Mouse (Mus musculus): ENCODE measurements around the gene Sp2. TPM values are rescaled to one million over a fixed set of nuclear protein-coding genes. Genes with fewer than 3 reads are reported as not detected.
A peak's percentile ranks its signal among the peaks of the same experiment; 100 is the strongest.

The Sp2 gene
- polyA plus RNA-seq, 2 experiments = 7.7 to 13.7 TPM

GRCm38 (mm10) chr11:96987873-96988655 is 5.3 kb upstream of the Sp2 start:
- H3K27ac ChIP-seq = no peak overlapping the region
- H3K9me3 ChIP-seq (ENCODE audit: control insufficient read depth, low read length) = no peaks in the 10 kb centered on the region
- TF ChIP-seq CTCF (IDR thresholded peaks at IDR 0.05; ENCODE audit: low read depth) (no peak), EP300 (IDR thresholded peaks at IDR 0.05; ENCODE audit: low read depth) (no peak)
- no peak overlapping the region for H3K4me3 ChIP-seq (ENCODE audit: insufficient read depth in 1 of 2, low read depth in 2 of 2, low read length in 2 of 2)
- WGBS (ENCODE audit: insufficient replicate concordance) = 6% methylated on average over 31 of the region's 31 CpGs
- peak; percentile 21; the same call in 1 of the 2 replicates for ATAC-seq (ENCODE audit: insufficient read depth)
- peaks cover 16% of the 10 kb centered on the region for H3K27me3 ChIP-seq (ENCODE audit: control insufficient read depth, insufficient read depth, low read length)
- H3K9ac ChIP-seq (replicated peaks) = no peak overlapping the region
- peak overlapping the region; percentile 31; the same call in 1 of the 2 replicates for H3K4me2 ChIP-seq (ENCODE audit: low read depth)
- H3K4me1 ChIP-seq (replicated peaks; ENCODE audit: control insufficient read depth in 2 of 2, insufficient read depth in 2 of 2, low read length in 1 of 2) = peaks cover 0 to 8% of the 10 kb centered on the region in 2 experiments; a peak in 2 of 4 replicates
- no peaks in the 10 kb centered on the region for H3K36me3 ChIP-seq (replicated peaks; ENCODE audit: control insufficient read depth, insufficient read depth, low read depth)
- no peak for DNase-seq (ENCODE audit: low read depth in 3 of 3, low spot score in 3 of 3)

- no peaks in the 10 kb centered on the region for H3K36me3 ChIP-seq (replicated peaks; ENCODE audit: control insufficient read depth, insufficient read depth, low read depth)
- H3K27ac ChIP-seq = no peak overlapping the region
- WGBS (ENCODE audit: insufficient replicate concordance) = 28% methylated on average over 3 of the region's 3 CpGs
- H3K4me3 ChIP-seq (ENCODE audit: insufficient read depth in 1 of 2, low read depth in 2 of 2, low read length in 2 of 2) = no peak overlapping the region
- H3K27me3 ChIP-seq (ENCODE audit: control insufficient read depth, insufficient read depth, low read length) = peaks cover 16% of the 10 kb centered on the region
- DNase-seq (ENCODE audit: low read depth in 3 of 3, low spot score in 3 of 3) = no peak
- no peak overlapping the region for H3K4me2 ChIP-seq (ENCODE audit: low read depth)
- TF ChIP-seq EP300 (IDR thresholded peaks at IDR 0.05; ENCODE audit: low read depth) (no peak), CTCF (IDR thresholded peaks at IDR 0.05; ENCODE audit: low read depth) (no peak)
- H3K9ac ChIP-seq (replicated peaks) = no peak overlapping the region
- ATAC-seq (ENCODE audit: insufficient read depth) = no peak
- H3K9me3 ChIP-seq (ENCODE audit: control insufficient read depth, low read length) = no peaks in the 10 kb centered on the region
- peaks cover 0 to 2% of the 10 kb centered on the region in 2 experiments; a peak in 1 of 4 replicates for H3K4me1 ChIP-seq (replicated peaks; ENCODE audit: control insufficient read depth in 2 of 2, insufficient read depth in 2 of 2, low read length in 1 of 2)
Observed at GRCm38 (mm10) chr11:96986463-96986862, 3.7 kb upstream of the Sp2 start.

GRCm38 (mm10) chr11:96984903-96985302 is 2.1 kb upstream of the Sp2 start:
- TF ChIP-seq EP300 (IDR thresholded peaks at IDR 0.05; ENCODE audit: low read depth) = no peak
- no peak for TF ChIP-seq CTCF (IDR thresholded peaks at IDR 0.05; ENCODE audit: low read depth)
- no peak overlapping the region for H3K4me3 ChIP-seq (ENCODE audit: insufficient read depth in 1 of 2, low read depth in 2 of 2, low read length in 2 of 2)
- ATAC-seq (ENCODE audit: insufficient read depth) (no peak), DNase-seq (ENCODE audit: low read depth in 3 of 3, low spot score in 3 of 3) (no peak)
- 47% methylated on average over 4 of the region's 4 CpGs for WGBS (ENCODE audit: insufficient replicate concordance)
- H3K27ac ChIP-seq = no peak overlapping the region
- H3K27me3 ChIP-seq (ENCODE audit: control insufficient read depth, insufficient read depth, low read length) = peaks cover 16% of the 10 kb centered on the region
- no peak overlapping the region for H3K4me2 ChIP-seq (ENCODE audit: low read depth)
- no peaks in the 10 kb centered on the region for H3K9me3 ChIP-seq (ENCODE audit: control insufficient read depth, low read length)
- no peak overlapping the region for H3K9ac ChIP-seq (replicated peaks)
- H3K4me1 ChIP-seq (replicated peaks; ENCODE audit: control insufficient read depth in 2 of 2, insufficient read depth in 2 of 2, low read length in 1 of 2) = peaks cover 0 to 5% of the 10 kb centered on the region in 2 experiments; a peak in 2 of 4 replicates
- H3K36me3 ChIP-seq (replicated peaks; ENCODE audit: control insufficient read depth, insufficient read depth, low read depth) = no peaks in the 10 kb centered on the region

- ATAC-seq (ENCODE audit: insufficient read depth) (no peak), DNase-seq (ENCODE audit: low read depth in 3 of 3, low spot score in 3 of 3) (peak in 1 of 3 experiments; percentile 53)
- H3K27ac ChIP-seq = no peak overlapping the region
- H3K4me2 ChIP-seq (ENCODE audit: low read depth) = no peak overlapping the region
- H3K36me3 ChIP-seq (replicated peaks; ENCODE audit: control insufficient read depth, insufficient read depth, low read depth) = no peaks in the 10 kb centered on the region
- H3K27me3 ChIP-seq (ENCODE audit: control insufficient read depth, insufficient read depth, low read length) = peaks cover 7% of the 10 kb centered on the region
- H3K4me1 ChIP-seq (replicated peaks; ENCODE audit: control insufficient read depth in 2 of 2, insufficient read depth in 2 of 2, low read length in 1 of 2) = peaks cover 10 to 18% of the 10 kb centered on the region in 2 experiments
- H3K9me3 ChIP-seq (ENCODE audit: control insufficient read depth, low read length) = no peaks in the 10 kb centered on the region
- 3% methylated on average over 7 of the region's 7 CpGs for WGBS (ENCODE audit: insufficient replicate concordance)
- TF ChIP-seq EP300 (IDR thresholded peaks at IDR 0.05; ENCODE audit: low read depth) = no peak
- peak; percentile 95 for TF ChIP-seq CTCF (IDR thresholded peaks at IDR 0.05; ENCODE audit: low read depth)
- H3K9ac ChIP-seq (replicated peaks) = no peak overlapping the region
- H3K4me3 ChIP-seq (ENCODE audit: insufficient read depth in 1 of 2, low read depth in 2 of 2, low read length in 2 of 2) = no peak overlapping the region
Observed at GRCm38 (mm10) chr11:96982355-96982754, 404 bp downstream of the Sp2 start.

GRCm38 (mm10) chr11:96981461-96981860 is 1.3 kb downstream of the Sp2 start:
- no peak overlapping the region for H3K4me3 ChIP-seq (ENCODE audit: insufficient read depth in 1 of 2, low read depth in 2 of 2, low read length in 2 of 2)
- no peak overlapping the region for H3K9ac ChIP-seq (replicated peaks)
- no peak overlapping the region for H3K4me2 ChIP-seq (ENCODE audit: low read depth)
- H3K36me3 ChIP-seq (replicated peaks; ENCODE audit: control insufficient read depth, insufficient read depth, low read depth) = no peaks in the 10 kb centered on the region
- WGBS (ENCODE audit: insufficient replicate concordance) = 68% methylated on average over 15 of the region's 15 CpGs
- DNase-seq (ENCODE audit: low read depth in 3 of 3, low spot score in 3 of 3) (no peak), ATAC-seq (ENCODE audit: insufficient read depth) (no peak)
- H3K27ac ChIP-seq = no peak overlapping the region
- H3K27me3 ChIP-seq (ENCODE audit: control insufficient read depth, insufficient read depth, low read length) = no peaks in the 10 kb centered on the region; the same call in none of the 2 replicates
- peaks cover 11 to 18% of the 10 kb centered on the region in 2 experiments for H3K4me1 ChIP-seq (replicated peaks; ENCODE audit: control insufficient read depth in 2 of 2, insufficient read depth in 2 of 2, low read length in 1 of 2)
- TF ChIP-seq CTCF (IDR thresholded peaks at IDR 0.05; ENCODE audit: low read depth) = no peak
- H3K9me3 ChIP-seq (ENCODE audit: control insufficient read depth, low read length) = no peaks in the 10 kb centered on the region

Data from liver, embryonic 14.5 days (tissue).